Mouse (Mus musculus) heart, postnatal 0 days (tissue): Measurements from ENCODE around the gene Fgfr2.

Experiments used
- CTCF ChIP-seq: IDR thresholded peaks from 2 replicates; pipeline ENCODE4 v1.5.1; 2016; ENCODE audit warnings: antibody characterized with exemption, control low read depth, low read depth
- EP300 ChIP-seq: IDR thresholded peaks from 2 replicates; pipeline ENCODE4 v1.6.1; 2016; ENCODE audit warnings: antibody characterized with exemption, low read depth

GRCm38 (mm10) chr7:130248403-130248802, 2874.7 kb downstream of the Fgfr2 start:
- no peak for TF ChIP-seq EP300
- no peak for TF ChIP-seq CTCF
